Mouse (Mus musculus) c-Kit-negative CD71-positive TER-119-positive erythroid progenitor cells, embryonic 14.5 days (primary cell): Measurements from ENCODE around the gene 2810021J22Rik.
A peak's percentile ranks its signal among the peaks of the same experiment; 100 is the strongest.

Experiments
- DNase-seq: peaks from one replicate; pipeline ENCODE4 v3.0.0-alpha.2; 2013; ENCODE audit warnings: low read depth, low spot score

2810021J22Rik gene

DNA sequence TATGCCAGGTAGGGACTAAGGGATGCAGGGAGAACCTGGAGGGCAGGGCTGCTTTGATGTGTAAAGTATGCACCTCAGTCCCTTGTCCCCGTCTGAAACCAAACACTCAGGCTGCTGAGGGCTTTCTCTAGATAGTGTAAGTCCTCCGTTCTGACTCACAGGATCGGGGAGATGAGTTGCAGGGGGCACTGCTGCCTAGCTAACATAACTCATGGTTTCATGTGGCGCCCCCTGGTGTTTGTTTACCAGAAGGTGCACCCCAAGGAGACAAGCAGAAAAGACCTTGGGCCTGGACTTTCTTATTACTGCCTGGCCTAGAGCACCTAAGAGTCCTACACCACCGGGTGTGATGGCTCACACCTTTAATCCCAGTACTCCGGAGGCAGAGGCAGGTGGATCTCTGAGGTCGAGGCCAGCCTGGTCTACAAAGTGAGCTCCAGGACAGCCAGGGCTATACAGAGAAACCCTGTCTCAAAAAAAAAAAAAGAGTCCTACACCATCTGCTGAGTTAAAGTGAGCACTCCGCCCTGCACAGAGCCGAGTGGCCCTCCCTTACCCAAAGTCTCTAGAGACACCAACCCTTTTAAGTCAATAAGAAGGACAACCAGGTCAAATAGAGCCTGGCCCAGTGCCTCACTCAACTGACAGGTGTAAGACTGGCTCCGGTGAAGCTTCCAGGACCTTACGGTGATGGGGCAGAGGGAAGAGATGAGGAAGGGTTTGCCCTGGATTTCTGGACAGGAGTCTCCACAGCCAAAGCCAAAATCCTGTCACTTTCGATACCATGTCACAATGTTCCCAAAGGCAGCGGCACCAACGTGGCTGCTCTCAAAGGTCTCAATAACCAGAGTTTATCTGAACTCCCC is 50.1 kb downstream of the 2810021J22Rik start:
- peak; percentile 90 for DNase-seq

DNA sequence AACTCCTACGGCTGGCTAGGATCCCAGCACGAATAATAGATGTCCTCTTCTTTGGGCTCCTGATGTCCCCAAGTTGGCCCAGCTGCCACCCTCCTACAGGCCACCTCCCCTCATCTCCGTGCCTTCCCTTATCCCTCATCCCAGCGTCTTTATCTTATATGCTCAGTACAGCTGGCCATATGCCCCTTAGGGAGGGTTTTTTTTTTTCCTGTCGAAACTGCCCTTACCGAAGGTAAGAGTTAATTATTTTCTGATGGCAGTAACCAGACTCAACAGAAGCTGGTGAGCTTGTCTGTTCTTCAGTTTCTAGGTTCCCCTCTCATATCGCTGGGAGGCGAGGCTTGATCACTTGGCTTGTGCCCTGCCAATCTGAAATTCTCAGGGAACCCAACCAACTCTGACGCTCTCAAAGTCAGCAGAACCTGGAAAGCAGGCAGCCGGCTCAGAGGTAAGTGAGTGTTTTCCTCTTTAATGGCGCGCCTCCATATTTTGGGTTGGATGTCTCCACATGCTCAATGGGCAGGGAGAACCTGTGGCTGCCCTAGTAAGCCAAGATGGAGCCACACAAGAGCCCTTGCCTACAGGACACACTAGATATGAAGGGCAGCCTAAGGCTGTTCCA is 50.8 kb downstream of the 2810021J22Rik start, which contains the start of gene Btnl10:
Gene Btnl10, plus strand, starts transcription at position 164 of the 622 bp plus-strand sequence.
- peak; percentile 64 for DNase-seq

DNA sequence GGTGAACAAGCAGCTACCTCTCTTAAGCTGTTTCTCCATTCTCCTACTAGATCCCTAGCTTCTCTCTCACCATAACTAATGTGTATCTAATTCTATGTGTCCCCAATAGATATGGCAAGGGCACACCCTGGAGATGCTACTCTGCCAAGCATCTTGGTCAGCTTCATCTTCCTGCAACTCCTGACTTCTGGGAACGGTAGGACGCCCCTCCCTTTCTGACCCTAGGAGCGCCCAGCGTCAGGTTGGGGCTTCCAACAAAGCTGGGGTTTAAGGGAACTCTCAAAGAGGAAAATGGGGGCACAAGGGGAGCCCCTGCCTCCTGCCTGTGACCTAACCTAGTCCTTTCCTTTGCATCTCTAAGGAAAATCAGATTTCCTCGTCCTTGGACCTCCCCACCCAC is 51.7 kb downstream of the 2810021J22Rik start:
- DNase-seq, result no peak

DNA sequence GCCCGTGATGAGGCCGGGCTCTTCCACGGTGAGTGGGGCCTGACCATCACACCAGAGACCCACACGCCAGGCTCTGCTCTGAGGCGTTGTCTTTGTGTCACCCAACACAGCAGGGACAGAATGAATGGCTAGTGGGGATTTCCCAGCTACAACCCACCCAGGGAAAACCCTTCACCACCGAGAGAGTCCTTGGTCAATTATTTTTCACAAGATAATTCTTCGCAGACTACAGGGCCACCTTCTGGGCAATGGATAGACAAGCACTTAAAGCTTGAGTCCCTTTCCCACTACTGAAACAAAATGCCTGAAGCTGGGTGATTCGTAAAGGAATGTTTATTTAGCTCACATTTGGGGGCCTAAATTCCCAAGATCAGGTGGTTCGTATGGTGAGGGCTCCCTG is 55.4 kb downstream of the 2810021J22Rik start:
- no peak for DNase-seq

DNA sequence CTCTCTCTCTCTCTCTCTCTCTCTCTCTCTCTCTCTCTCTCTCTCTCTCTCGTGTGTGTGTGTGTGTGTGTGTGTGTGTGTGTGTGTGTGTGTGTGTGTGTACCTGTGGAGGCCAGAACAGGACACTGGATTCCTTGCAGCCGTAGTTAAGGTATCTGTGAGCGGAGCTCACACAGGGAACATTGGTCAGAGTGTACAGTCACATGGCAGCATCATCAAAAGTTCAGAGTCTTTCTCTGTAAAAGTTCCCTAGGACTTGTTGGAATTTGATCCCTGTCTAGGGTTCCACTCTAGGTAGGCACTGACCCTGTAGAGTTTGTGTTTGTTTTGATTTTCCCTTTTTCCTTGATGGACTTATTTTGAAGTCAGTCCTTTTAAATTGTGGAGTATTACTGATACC is 59.6 kb downstream of the 2810021J22Rik start:
- no peak for DNase-seq

DNA sequence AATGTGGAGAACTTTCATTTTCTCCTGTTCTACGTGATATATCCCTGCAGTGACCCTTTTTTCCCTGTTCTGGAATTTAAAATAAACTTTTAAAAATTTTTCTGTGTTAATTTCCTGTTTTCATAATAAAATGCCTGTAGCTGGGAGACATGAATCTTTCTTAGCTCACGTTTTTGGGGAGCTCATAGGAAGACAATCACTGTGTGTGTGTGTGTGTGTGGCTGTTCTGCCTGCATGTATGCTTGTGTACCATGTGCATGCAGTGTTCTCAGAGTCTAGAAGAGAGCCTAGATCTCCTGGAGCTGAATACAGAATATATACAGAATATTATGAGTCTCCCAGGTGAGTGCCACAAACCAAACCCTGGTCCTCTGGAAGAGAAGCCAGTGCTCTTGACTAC is 60.0 kb downstream of the 2810021J22Rik start:
- DNase-seq, result no peak

DNA sequence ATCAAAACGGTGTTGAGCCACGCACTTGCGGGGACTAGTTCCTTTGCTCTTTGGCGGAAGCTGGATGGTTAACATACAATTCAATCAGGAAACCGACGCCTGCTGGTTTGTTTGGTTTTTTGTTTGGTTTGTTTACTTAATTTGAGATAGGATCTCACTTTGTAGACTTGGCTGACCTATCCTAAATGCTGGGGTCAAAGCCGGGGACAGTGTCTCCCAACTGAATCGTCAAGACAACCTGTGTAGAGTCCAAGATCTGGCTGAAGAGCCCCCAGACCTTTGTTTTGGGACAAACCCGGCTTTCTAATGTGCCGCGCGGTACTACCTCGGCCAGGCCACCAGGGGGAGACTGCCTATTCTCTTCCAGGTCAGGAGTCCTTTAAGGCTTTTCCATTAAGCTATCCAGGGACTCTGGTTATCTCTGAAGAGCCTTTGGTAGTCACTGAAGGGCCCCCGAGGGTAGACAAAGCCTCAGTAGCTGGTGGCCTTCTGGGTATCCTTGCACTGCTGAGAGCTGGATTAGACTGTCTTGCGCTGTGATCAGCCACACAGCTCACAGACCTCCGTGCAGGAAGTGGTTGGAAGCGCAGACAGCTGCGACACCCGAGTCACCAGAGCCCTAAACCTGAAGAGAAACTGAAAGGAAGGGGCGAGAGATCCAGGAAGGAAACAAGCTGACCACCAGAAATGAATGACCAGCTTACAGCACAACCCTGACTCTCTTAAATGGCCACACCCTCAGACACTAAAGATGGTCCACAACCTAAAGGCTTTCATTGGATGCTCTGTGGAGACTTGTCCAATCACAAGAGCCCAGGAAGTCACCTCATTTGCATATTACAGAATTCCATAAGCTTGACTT is 61.0 kb downstream of the 2810021J22Rik start:
- DNase-seq, result no peak

DNA sequence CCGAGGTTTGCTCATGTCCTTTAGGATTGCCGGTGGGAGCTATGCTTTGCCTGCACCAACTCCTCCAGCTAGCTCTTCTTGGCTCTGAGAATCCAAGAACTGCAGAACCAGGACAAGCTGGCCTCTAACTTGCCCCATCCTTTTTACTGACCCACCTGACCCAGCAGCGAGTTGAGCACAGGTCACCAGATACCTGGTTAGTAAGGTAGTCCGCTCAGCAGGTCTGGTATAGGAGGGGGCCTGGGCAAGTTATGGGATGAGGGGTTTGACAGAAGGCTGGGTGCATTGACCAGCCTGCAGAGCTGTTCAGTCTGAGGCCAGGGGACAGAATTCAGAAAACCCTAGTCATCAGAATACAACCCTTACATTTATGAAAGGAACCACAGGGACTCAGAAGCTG is 62.0 kb downstream of the 2810021J22Rik start:
- no peak for DNase-seq

DNA sequence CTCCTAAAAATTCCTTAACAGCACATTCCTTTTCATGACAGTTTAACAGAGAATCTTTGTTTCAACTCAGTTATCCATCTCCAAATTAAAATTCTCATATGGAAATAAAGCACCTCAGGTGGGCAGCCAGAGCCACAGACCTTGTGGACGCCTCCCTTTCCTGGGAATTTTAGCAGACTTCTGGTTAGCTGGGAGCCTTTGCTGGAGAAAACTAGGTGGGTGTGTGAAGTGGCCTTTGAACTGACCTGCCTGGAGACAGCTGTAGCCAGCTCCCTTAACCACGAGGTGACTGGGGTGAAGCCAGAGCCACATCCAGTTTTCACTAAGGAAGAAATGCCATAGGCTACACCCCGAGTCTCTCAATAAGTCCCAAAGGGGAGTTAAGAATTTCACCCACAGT is 62.6 kb downstream of the 2810021J22Rik start:
- DNase-seq, result no peak

DNA sequence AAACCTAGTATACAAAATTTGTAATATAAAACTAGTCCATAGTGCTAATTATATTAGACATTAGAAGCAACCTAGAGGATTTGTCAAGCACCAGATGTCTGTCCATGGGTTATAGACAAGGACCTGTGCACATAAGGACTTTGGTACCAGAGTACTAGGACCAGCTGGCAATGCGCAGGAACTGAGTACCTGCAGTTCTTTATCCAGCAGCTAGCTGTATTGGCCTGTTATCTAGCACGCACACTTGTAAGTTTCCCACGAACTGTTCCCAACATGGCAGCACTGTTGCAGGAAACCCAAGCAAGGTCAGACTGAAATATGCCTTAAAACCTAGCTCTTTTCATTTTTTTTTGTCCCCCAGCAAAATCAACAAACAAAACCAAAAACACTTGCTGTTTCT is 63.2 kb downstream of the 2810021J22Rik start:
- no peak for DNase-seq

DNA sequence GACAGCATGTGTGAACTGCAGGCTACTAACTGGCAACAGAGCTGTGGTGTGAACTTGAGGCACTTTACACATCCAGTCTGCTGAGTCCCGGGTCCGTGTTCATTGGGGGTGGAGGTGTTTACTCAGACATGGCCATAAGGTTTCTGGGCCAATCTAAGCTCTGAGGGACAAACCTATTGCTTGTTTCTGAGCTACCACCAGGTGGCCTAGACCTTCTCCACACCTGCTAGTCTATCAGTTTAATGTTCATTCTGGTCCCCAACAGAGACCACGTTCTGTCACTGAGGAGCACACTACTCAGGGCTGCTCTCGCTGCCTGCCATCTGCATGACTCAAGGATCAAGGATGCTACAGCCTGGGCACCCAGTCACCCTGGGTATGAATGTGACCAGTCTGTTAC is 64.6 kb downstream of the 2810021J22Rik start:
- DNase-seq, result no peak
